Mouse (Mus musculus): ENCODE results near the gene Akr7a5. TPM values are rescaled to one million over a fixed set of nuclear protein-coding genes. Genes with fewer than 3 reads are reported as not detected.
A peak's percentile ranks its signal among the peaks of the same experiment; 100 is the strongest.

Akr7a5 gene
- polyA plus RNA-seq, 1 experiment from 2014 or later = 61.9 TPM

DNA sequence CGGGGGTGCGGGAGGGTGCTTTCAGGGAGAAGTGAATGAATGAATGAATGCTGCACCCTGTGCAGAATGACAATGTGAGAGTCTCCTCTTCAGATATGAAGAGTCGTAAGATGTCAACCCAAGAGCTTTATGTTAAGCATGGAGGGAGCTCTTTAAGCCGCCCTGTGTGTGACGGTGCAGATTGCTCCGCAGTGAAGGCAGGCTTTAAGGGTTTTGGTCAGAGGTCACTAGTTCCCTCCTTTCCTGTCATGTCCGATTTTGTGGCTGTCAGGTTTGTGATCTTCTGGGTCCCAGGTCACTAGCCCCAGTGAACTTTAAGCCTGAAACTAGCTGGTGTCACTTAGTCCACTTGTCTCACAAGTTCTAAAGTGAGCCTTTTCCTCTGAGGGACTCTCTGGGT is 42.3 kb downstream of the Akr7a5 start:
- Histone ChIP-seq H3K4me3 (ENCODE audit: control insufficient read depth in 1 of 2, insufficient read depth in 1 of 2, low read depth in 1 of 2, low read length in 2 of 2) (peak overlapping the region; percentile 56 to 89), H3K27me3 (ENCODE audit: control insufficient read depth, insufficient read depth, low read length) (no peaks in the 10 kb centered on the region), H3K4me1 (ENCODE audit: control insufficient read depth in 2 of 2, insufficient read depth in 2 of 2, low read length in 2 of 2) (peaks cover 10 to 15% of the 10 kb centered on the region in 2 experiments), H3K9ac (ENCODE audit: low read length) (peak overlapping the region; percentile 95), H3K4me2 (ENCODE audit: low read length) (peak overlapping the region; percentile 98), H3K9me3 (ENCODE audit: control insufficient read depth, low read length) (no peaks in the 10 kb centered on the region), H3K27ac (replicated peaks in 1 of 2; ENCODE audit: control insufficient read depth in 1 of 2, insufficient read depth in 1 of 2, low read depth in 2 of 2, low read length in 2 of 2) (peak overlapping the region in 1 of 2 experiments; percentile 98; a peak in 2 of 4 replicates), H3K36me3 (ENCODE audit: control insufficient read depth, insufficient read depth, low read length) (peaks cover 59% of the 10 kb centered on the region)
- no peak for ATAC-seq (ENCODE audit: insufficient number of reproducible peaks, insufficient read depth, low FRiP score, low read depth)
- WGBS = 0% methylated on average over 7 of the region's 7 CpGs

DNA sequence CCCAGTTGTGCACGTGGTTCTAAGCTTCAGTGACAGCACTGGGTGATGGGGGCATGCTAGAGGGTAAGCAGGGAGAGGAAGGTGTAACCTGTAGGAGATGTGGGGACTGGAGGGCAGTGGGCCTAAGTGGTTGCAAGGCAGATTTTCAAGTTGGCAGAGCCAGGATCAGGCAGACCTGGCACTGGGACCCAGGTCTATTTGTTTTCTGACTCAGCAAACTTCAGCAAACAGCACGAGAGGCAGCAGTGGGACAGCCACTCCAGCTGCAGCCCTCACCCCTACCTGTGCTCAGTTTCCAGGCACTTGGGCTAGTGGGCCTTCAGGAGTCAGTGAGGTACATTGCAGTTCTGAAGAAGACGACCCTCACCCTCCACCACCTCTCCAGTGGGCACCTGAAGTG is 46.7 kb downstream of the Akr7a5 start:
- H3K4me3 ChIP-seq (ENCODE audit: control insufficient read depth in 1 of 2, insufficient read depth in 1 of 2, low read depth in 1 of 2, low read length in 2 of 2) = no peak overlapping the region
- no peak overlapping the region for H3K27ac ChIP-seq (replicated peaks in 1 of 2; ENCODE audit: control insufficient read depth in 1 of 2, insufficient read depth in 1 of 2, low read depth in 2 of 2, low read length in 2 of 2)
- peaks cover 80% of the 10 kb centered on the region for H3K36me3 ChIP-seq (ENCODE audit: control insufficient read depth, insufficient read depth, low read length)
- H3K4me1 ChIP-seq (ENCODE audit: control insufficient read depth in 2 of 2, insufficient read depth in 2 of 2, low read length in 2 of 2) = peaks cover 2 to 4% of the 10 kb centered on the region in 2 experiments; a peak in 1 of 4 replicates
- H3K9me3 ChIP-seq (ENCODE audit: control insufficient read depth, low read length) = no peaks in the 10 kb centered on the region
- H3K27me3 ChIP-seq (ENCODE audit: control insufficient read depth, insufficient read depth, low read length) = no peaks in the 10 kb centered on the region
- no peak for ATAC-seq (ENCODE audit: insufficient number of reproducible peaks, insufficient read depth, low FRiP score, low read depth)
- no peak overlapping the region for H3K4me2 ChIP-seq (ENCODE audit: low read length)
- H3K9ac ChIP-seq (ENCODE audit: low read length) = no peak overlapping the region
- WGBS = 88% methylated on average over 3 of the region's 3 CpGs

- H3K9me3 ChIP-seq (ENCODE audit: control insufficient read depth, low read length) = no peaks in the 10 kb centered on the region
- no peaks in the 10 kb centered on the region for H3K27me3 ChIP-seq (ENCODE audit: control insufficient read depth, insufficient read depth, low read length)
- peaks cover 97% of the 10 kb centered on the region for H3K36me3 ChIP-seq (ENCODE audit: control insufficient read depth, insufficient read depth, low read length)
- H3K4me2 ChIP-seq (ENCODE audit: low read length) = no peak overlapping the region
- no peaks in the 10 kb centered on the region for H3K4me1 ChIP-seq (ENCODE audit: control insufficient read depth in 2 of 2, insufficient read depth in 2 of 2, low read length in 2 of 2)
- no peak overlapping the region for H3K9ac ChIP-seq (ENCODE audit: low read length)
- ATAC-seq (ENCODE audit: insufficient number of reproducible peaks, insufficient read depth, low FRiP score, low read depth) = no peak
- no peak overlapping the region for H3K4me3 ChIP-seq (ENCODE audit: control insufficient read depth in 1 of 2, insufficient read depth in 1 of 2, low read depth in 1 of 2, low read length in 2 of 2)
- WGBS = 78% methylated on average over 11 of the region's 11 CpGs
- H3K27ac ChIP-seq (replicated peaks in 1 of 2; ENCODE audit: control insufficient read depth in 1 of 2, insufficient read depth in 1 of 2, low read depth in 2 of 2, low read length in 2 of 2) = no peak overlapping the region
These were observed 50.4 kb downstream of the Akr7a5 start for GRCm38 (mm10) chr4:139360761-139361548.

- Histone ChIP-seq H3K36me3 (ENCODE audit: control insufficient read depth, insufficient read depth, low read length) (peaks cover 96% of the 10 kb centered on the region), H3K9ac (ENCODE audit: low read length) (no peak overlapping the region), H3K4me3 (ENCODE audit: control insufficient read depth in 1 of 2, insufficient read depth in 1 of 2, low read depth in 1 of 2, low read length in 2 of 2) (no peak overlapping the region), H3K9me3 (ENCODE audit: control insufficient read depth, low read length) (no peaks in the 10 kb centered on the region), H3K4me1 (ENCODE audit: control insufficient read depth in 2 of 2, insufficient read depth in 2 of 2, low read length in 2 of 2) (no peaks in the 10 kb centered on the region), H3K27ac (replicated peaks in 1 of 2; ENCODE audit: control insufficient read depth in 1 of 2, insufficient read depth in 1 of 2, low read depth in 2 of 2, low read length in 2 of 2) (no peak overlapping the region), H3K4me2 (ENCODE audit: low read length) (no peak overlapping the region), H3K27me3 (ENCODE audit: control insufficient read depth, insufficient read depth, low read length) (no peaks in the 10 kb centered on the region)
- ATAC-seq (ENCODE audit: insufficient number of reproducible peaks, insufficient read depth, low FRiP score, low read depth) = no peak
- 90% methylated on average over 3 of the region's 3 CpGs for WGBS
These were observed 56.8 kb downstream of the Akr7a5 start for GRCm38 (mm10) chr4:139367336-139367735.

Small RNA genes within 50 kb of the gene (microRNA-seq; reads per million reads assigned to microRNA genes)
- gene Gm24245 (0.84 reads per million), gene Gm25732 (not detected)

Other genes with a start within 250 kb of the Akr7a5 start
- gene Htr6, start 235.2 kb upstream of the Akr7a5 start, polyA plus RNA-seq (2014; fragmentation: Nextera tagmentation; extraction: Ambion mirVana) = not detected in 2 replicates
- 13.0 and 15.1 TPM in 2 replicates for gene Nbl1, start 217.8 kb upstream of the Akr7a5 start, polyA plus RNA-seq (2014; fragmentation: Nextera tagmentation; extraction: Ambion mirVana)
- gene Minos1, start 179.6 kb upstream of the Akr7a5 start, polyA plus RNA-seq (2014; fragmentation: Nextera tagmentation; extraction: Ambion mirVana) = 761 and 765 TPM in 2 replicates
- gene Capzb, start 117.8 kb upstream of the Akr7a5 start, polyA plus RNA-seq (2014; fragmentation: Nextera tagmentation; extraction: Ambion mirVana) = 292 and 301 TPM in 2 replicates
- 8.0 and 8.3 TPM in 2 replicates for gene Pqlc2, start within 50 bp of the Akr7a5 start, polyA plus RNA-seq (2014; fragmentation: Nextera tagmentation; extraction: Ambion mirVana)
- gene Mrto4, start 41.8 kb downstream of the Akr7a5 start, polyA plus RNA-seq (2014; fragmentation: Nextera tagmentation; extraction: Ambion mirVana) = 65.1 and 65.4 TPM in 2 replicates
- 36.6 and 37.7 TPM in 2 replicates for gene Emc1, start 41.8 kb downstream of the Akr7a5 start, polyA plus RNA-seq (2014; fragmentation: Nextera tagmentation; extraction: Ambion mirVana)
- 63.8 and 67.6 TPM in 2 replicates for gene Ubr4, start 41.9 kb downstream of the Akr7a5 start, polyA plus RNA-seq (2014; fragmentation: Nextera tagmentation; extraction: Ambion mirVana)
- 4.4 and 4.6 TPM in 2 replicates for gene Iffo2, start 219.8 kb downstream of the Akr7a5 start, polyA plus RNA-seq (2014; fragmentation: Nextera tagmentation; extraction: Ambion mirVana)

Measured in heart, embryonic 14.5 days (tissue).